Mouse (Mus musculus) CH12.LX (cell line): ENCODE data around the gene Atp1a3. TPM values are rescaled to one million over a fixed set of nuclear protein-coding genes. Genes with fewer than 3 reads are reported as not detected.
"Not testable (repeated sequence)": the region's sequence is repeated elsewhere in the genome, so short reads cannot be mapped to it uniquely, and the experiment has no call there.

Source experiments
- DNase-seq: peaks from one replicate; pipeline ENCODE4 v3.0.0-alpha.2; 2013; ENCODE audit errors: extremely low read depth
- H3K27ac ChIP-seq: 2 replicates; pipeline ENCODE4 v1.5.1; 2012; ENCODE audit warnings: low read depth, mild to moderate bottlenecking, control low read depth, moderate library complexity; ENCODE audit not compliant: insufficient read depth
- H3K27me3 ChIP-seq: replicated peaks from 2 replicates; pipeline ENCODE3; 2012; ENCODE audit warnings: inconsistent platforms
- H3K36me3 ChIP-seq, 2 experiments: replicated peaks in 1 of 2; 2 replicates each; pipeline versions ENCODE3 to v1.6.1; 2012; ENCODE audit warnings: inconsistent platforms in 1 of 2, low read length in 1 of 2, mild to moderate bottlenecking in 1 of 2, mixed read lengths in 1 of 2, moderate library complexity in 1 of 2; ENCODE audit not compliant: control insufficient read depth in 1 of 2, insufficient read depth in 1 of 2
- H3K4me1 ChIP-seq, 2 experiments: 2 replicates each; pipeline ENCODE4 v1.6.1; 2012; ENCODE audit warnings: inconsistent platforms in 1 of 2, moderate library complexity in 1 of 2; ENCODE audit not compliant: insufficient read depth in 2 of 2, control insufficient read depth in 1 of 2
- H3K4me2 ChIP-seq: 2 replicates; pipeline ENCODE4 v1.6.1; 2012; ENCODE audit warnings: low read depth, mild to moderate bottlenecking, control low read depth; ENCODE audit not compliant: poor library complexity, insufficient read depth, severe bottlenecking
- H3K4me3 ChIP-seq, 3 experiments: fragments of 150-350 bp in 1 of 3; sonication (generic) in 1 of 3; replicated peaks in 1 of 3; 2 replicates each; pipeline versions ENCODE3 to v1.5.1; 2011 to 2012; ENCODE audit warnings: low read depth in 2 of 3, low read length in 2 of 3, mild to moderate bottlenecking in 2 of 3, moderate library complexity in 2 of 3, control low read depth in 1 of 3, improper control_type of control experiment in 1 of 3, inconsistent platforms in 1 of 3, mixed read lengths in 1 of 3; ENCODE audit not compliant: poor library complexity in 1 of 3
- H3K79me2 ChIP-seq: replicated peaks from 2 replicates; pipeline ENCODE4 v1.6.1; 2012; ENCODE audit warnings: mild to moderate bottlenecking, moderate library complexity; ENCODE audit not compliant: control insufficient read depth, poor library complexity, insufficient read depth, severe bottlenecking; ENCODE audit errors: extremely low read depth
- H3K9ac ChIP-seq: 2 replicates; pipeline ENCODE4 v1.6.1; 2012; ENCODE audit warnings: low read depth, mild to moderate bottlenecking, control low read depth, moderate library complexity; ENCODE audit not compliant: insufficient read depth
- H3K9me3 ChIP-seq: replicated peaks from 2 replicates; pipeline ENCODE3; 2012; ENCODE audit warnings: low read length, inconsistent platforms, mixed read lengths
- CHD1 ChIP-seq: IDR thresholded peaks from 2 replicates; pipeline ENCODE4 v1.6.1; 2012; ENCODE audit warnings: low read depth, low read length, improper control_type of control experiment, inconsistent platforms
- CTCF ChIP-seq, 2 experiments: IDR thresholded peaks in 1 of 2; conservative IDR thresholded peaks in 1 of 2; 2 replicates each; pipeline ENCODE4 v1.5.1; 2011 to 2012; ENCODE audit warnings: low read depth in 2 of 2, low read length in 2 of 2, improper control_type of control experiment in 1 of 2, inconsistent platforms in 1 of 2, mild to moderate bottlenecking in 1 of 2, moderate library complexity in 1 of 2
- ELF1 ChIP-seq: IDR thresholded peaks from 2 replicates; pipeline ENCODE4 v1.6.1; 2014; ENCODE audit warnings: low read depth, mild to moderate bottlenecking, inconsistent platforms, low read length, improper control_type of control experiment
- MAX ChIP-seq: IDR thresholded peaks from 2 replicates; pipeline ENCODE4 v1.6.1; 2011; ENCODE audit warnings: low read length, improper control_type of control experiment
- MAZ ChIP-seq: IDR thresholded peaks from 2 replicates; pipeline ENCODE4 v1.6.1; 2012; ENCODE audit warnings: low read depth, mild to moderate bottlenecking, inconsistent platforms, low read length, improper control_type of control experiment, moderate library complexity
- MEF2A ChIP-seq: IDR thresholded peaks from 2 replicates; pipeline ENCODE4 v1.6.1; 2014; ENCODE audit warnings: low read depth, mild to moderate bottlenecking, inconsistent platforms, low read length, improper control_type of control experiment, borderline replicate concordance
- NELFE ChIP-seq: IDR thresholded peaks from 2 replicates; pipeline ENCODE4 v1.6.1; 2011; ENCODE audit warnings: low read depth, low read length, improper control_type of control experiment
- NRF1 ChIP-seq: IDR thresholded peaks from 2 replicates; pipeline ENCODE4 v1.6.1; 2014; ENCODE audit warnings: low read depth, mild to moderate bottlenecking, inconsistent platforms, low read length, improper control_type of control experiment, moderate library complexity
- RAD21 ChIP-seq: IDR thresholded peaks from 2 replicates; pipeline ENCODE4 v1.6.1; 2011; ENCODE audit warnings: low read depth, mild to moderate bottlenecking, low read length, improper control_type of control experiment, moderate library complexity
- SMC3 ChIP-seq: IDR thresholded peaks from 2 replicates; pipeline ENCODE4 v1.6.1; 2011; ENCODE audit warnings: low read depth, low read length, improper control_type of control experiment
- USF1 ChIP-seq: IDR thresholded peaks from 2 replicates; pipeline ENCODE4 v1.6.1; 2014; ENCODE audit warnings: low read depth, mild to moderate bottlenecking, inconsistent platforms, low read length, improper control_type of control experiment
- ZNF384 ChIP-seq: IDR thresholded peaks from 2 replicates; pipeline ENCODE4 v1.6.1; 2012; ENCODE audit warnings: low read depth, low read length, improper control_type of control experiment, inconsistent platforms
- dilution Hi-C: fragments of 300-500 bp; cut with MboI; formaldehyde crosslinking; loops from 2 replicates; pipeline ENCODE4 v1.14.3; 2020; ENCODE audit warnings: low sequenced_read_pairs; ENCODE audit not compliant: extremely low pct_unique_long_range_greater_than_20kb, extremely low pct_ligation_motif_present
- in situ Hi-C: fragments of 300-500 bp; cut with MboI; formaldehyde crosslinking; loops from 3 replicates; pipeline ENCODE4 v1.14.3; 2019; ENCODE audit warnings: low sequenced_read_pairs, low pct_ligation_motif_present, low pct_unique_long_range_greater_than_20kb, mixed read lengths
- polyA plus RNA-seq: library from polyadenylated mRNA; unstranded; fragments of >175 nt; gene quantifications from 2 replicates; pipeline ENCODE4 v1.2.1, GENCODE M21; 2012; ENCODE audit warnings: low read depth; ENCODE audit not compliant: insufficient read length
- total RNA-seq, 2 experiments: library from RNA; depleted of rRNA; stranded (reverse); fragments of 300-350 nt in 1 of 2; fragments of >200 nt in 1 of 2; gene quantifications; 2 replicates each; pipeline ENCODE4 v1.2.3; 2012 to 2014

Gene Atp1a3
- total and polyA plus RNA-seq, 3 experiments = 0.17 to 0.24 TPM; not detected in 1

DNA sequence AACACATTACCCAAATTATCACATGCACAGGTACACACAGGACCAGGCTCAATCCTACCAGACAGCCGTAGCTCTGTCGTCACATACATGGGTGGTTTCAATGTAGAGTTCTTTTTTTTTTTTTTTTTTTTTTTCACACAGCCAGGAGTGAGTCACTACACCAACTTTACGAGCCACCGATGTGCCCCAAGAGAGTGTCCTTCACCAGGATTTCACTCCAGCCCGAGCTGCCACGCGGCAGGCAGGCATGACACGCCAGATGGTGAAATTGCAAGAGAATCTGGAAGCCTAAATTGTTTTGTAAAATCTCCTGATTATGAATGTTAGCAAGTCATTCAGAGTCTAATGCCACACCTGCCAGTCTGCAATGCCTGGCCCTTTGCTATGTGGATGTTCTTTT is 41.6 kb upstream of the Atp1a3 start:
- H3K36me3 ChIP-seq = peaks cover 0 to 6% of the 10 kb centered on the region in 2 experiments
- DNase-seq = no peak
- no peak overlapping the region for H3K4me3 ChIP-seq
- H3K79me2 ChIP-seq = no peaks in the 10 kb centered on the region
- H3K4me1 ChIP-seq = peaks cover 6 to 17% of the 10 kb centered on the region in 2 experiments; a peak in 3 of 4 replicates
- H3K4me2 ChIP-seq = no peak overlapping the region
- H3K27ac ChIP-seq = no peak overlapping the region
- H3K27me3 ChIP-seq = peaks cover 3% of the 10 kb centered on the region
- TF ChIP-seq CHD1 = no peak
- TF ChIP-seq ZNF384 = peak; percentile 12; the same call in 1 of the 2 replicates
- no peak overlapping the region for H3K9ac ChIP-seq
- dilution Hi-C loops (no loop called here), in situ Hi-C loops (no loop called here)
- no peaks in the 10 kb centered on the region for H3K9me3 ChIP-seq

GRCm38 (mm10) chr7:25044599-25044998 is 38.8 kb upstream of the Atp1a3 start:
- not testable (repeated sequence) for H3K27ac ChIP-seq

GRCm38 (mm10) chr7:25041921-25042320 is 36.2 kb upstream of the Atp1a3 start:
- no peak overlapping the region for H3K4me3 ChIP-seq
- no peak overlapping the region for H3K27ac ChIP-seq
- DNase-seq = no peak
- in situ Hi-C loops = no loop called here
- H3K9me3 ChIP-seq = no peaks in the 10 kb centered on the region
- no peaks in the 10 kb centered on the region for H3K4me1 ChIP-seq
- no peaks in the 10 kb centered on the region for H3K27me3 ChIP-seq
- TF ChIP-seq USF1 (no peak), RAD21 (no peak)
- TF ChIP-seq, all 38 proteins: peak for 0
- Histone ChIP-seq H3K79me2 (no peaks in the 10 kb centered on the region), H3K9ac (no peak overlapping the region), H3K36me3 (peaks cover 0 to 6% of the 10 kb centered on the region in 2 experiments), H3K4me2 (no peak overlapping the region)
- dilution Hi-C loops = no loop called here

More at GRCm38 (mm10) chr7:25044599-25044998, 38.8 kb upstream of the Atp1a3 start:
- H3K9ac ChIP-seq, H3K79me2 ChIP-seq, in situ Hi-C loops, H3K36me3 ChIP-seq, H3K4me2 ChIP-seq, dilution Hi-C loops, H3K4me3 ChIP-seq, H3K9me3 ChIP-seq, H3K27me3 ChIP-seq, DNase-seq: not testable (repeated sequence)
- peaks cover 2 to 13% of the 10 kb centered on the region in 2 experiments; a peak in 3 of 4 replicates for H3K4me1 ChIP-seq

- H3K79me2 ChIP-seq = no peaks in the 10 kb centered on the region
- in situ Hi-C loops = no loop called here
- no peaks in the 10 kb centered on the region for H3K9me3 ChIP-seq
- H3K27me3 ChIP-seq = no peaks in the 10 kb centered on the region
- TF ChIP-seq MAZ = no peak
- no peak for TF ChIP-seq NRF1
- TF ChIP-seq RAD21 = peak; percentile 64
- TF ChIP-seq ELF1 = no peak
- no peak for TF ChIP-seq MEF2A
- 0 out of 2 replicates have a peak, but pooled peaks have one; percentile 25 for TF ChIP-seq MAX
- TF ChIP-seq NELFE = peak; percentile 43; the same call in 1 of the 2 replicates
- TF ChIP-seq CTCF (conservative IDR thresholded peaks at IDR 0.05 in 1 of 2, IDR thresholded peaks at IDR 0.05 in 1 of 2; ENCODE audit: low read depth in 2 of 2, low read length in 2 of 2) = peak; percentile 83 to 95
- TF ChIP-seq SMC3 = peak; percentile 66
- no peaks in the 10 kb centered on the region for H3K36me3 ChIP-seq
- H3K4me1 ChIP-seq = no peaks in the 10 kb centered on the region
- H3K27ac ChIP-seq = no peak overlapping the region
- peak; percentile 61 for DNase-seq
- dilution Hi-C loops = no loop called here
- H3K4me3 ChIP-seq = no peak overlapping the region
- no peak overlapping the region for H3K4me2 ChIP-seq
- no peak overlapping the region for H3K9ac ChIP-seq
Measured at GRCm38 (mm10) chr7:25035916-25036315, 30.2 kb upstream of the Atp1a3 start.
